Mouse (Mus musculus): ENCODE measurements at regions not wholly inside any gene's neighbourhood (a gene's known extent, or its start where the extent isn't known, plus 50 kb on each side); places are given as distances from the start of the nearest gene placed in this dataset.

GRCm38 (mm10) chr1:88623040-88623439, 79.0 kb downstream of the Arl4c start:
- H3K4me2 ChIP-seq: no peak overlapping the region
- H3K4me1 ChIP-seq: peaks cover 13% of the 10 kb centered on the region; the same call in 1 of the 2 replicates
- H3K9ac ChIP-seq: no peak overlapping the region
- no peaks in the 10 kb centered on the region for H3K9me3 ChIP-seq
- H3K4me3 ChIP-seq: no peak overlapping the region
- ATAC-seq (ENCODE audit: borderline replicate concordance, extremely low read depth, low FRiP score, low TSS enrichment): no peak
- 69% methylated on average over 10 of the region's 10 CpGs for WGBS
- H3K27ac ChIP-seq: no peak overlapping the region
- H3K27me3 ChIP-seq: no peaks in the 10 kb centered on the region
- H3K36me3 ChIP-seq: no peaks in the 10 kb centered on the region

DNA sequence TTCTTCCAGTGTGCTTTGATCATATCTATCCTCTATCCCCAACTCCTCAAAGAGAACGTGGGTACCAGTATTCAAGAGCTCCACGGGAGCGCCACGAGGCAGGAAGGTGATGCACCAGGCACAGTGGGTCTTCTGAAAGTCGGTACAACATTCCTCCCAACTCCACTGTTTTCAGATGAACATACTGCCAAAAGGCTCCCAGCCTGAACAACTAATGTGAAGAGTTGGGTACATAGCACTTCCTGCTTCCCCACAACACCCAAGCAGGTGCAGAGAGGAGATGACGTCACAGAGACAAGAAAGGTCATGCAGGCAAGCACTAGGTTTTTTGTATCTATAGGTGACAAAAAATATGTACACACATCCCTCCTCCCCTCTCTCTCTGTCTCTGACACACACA, 79.7 kb downstream of the Arl4c start:
- Histone ChIP-seq H3K4me3 (no peak overlapping the region), H3K4me1 (peaks cover 13% of the 10 kb centered on the region; the same call in 1 of the 2 replicates), H3K36me3 (no peaks in the 10 kb centered on the region), H3K27ac (no peak overlapping the region), H3K27me3 (no peaks in the 10 kb centered on the region), H3K9me3 (no peaks in the 10 kb centered on the region), H3K4me2 (no peak overlapping the region), H3K9ac (no peak overlapping the region)
- ATAC-seq (ENCODE audit: borderline replicate concordance, extremely low read depth, low FRiP score, low TSS enrichment): no peak
- 72% methylated on average over 6 of the region's 6 CpGs for WGBS

- H3K9ac ChIP-seq: no peak overlapping the region
- H3K27me3 ChIP-seq: no peaks in the 10 kb centered on the region
- no peaks in the 10 kb centered on the region for H3K9me3 ChIP-seq
- H3K36me3 ChIP-seq: no peaks in the 10 kb centered on the region
- H3K4me2 ChIP-seq: no peak overlapping the region
- H3K4me1 ChIP-seq: peaks cover 13% of the 10 kb centered on the region; the same call in 1 of the 2 replicates
- no peak for ATAC-seq (ENCODE audit: borderline replicate concordance, extremely low read depth, low FRiP score, low TSS enrichment)
- H3K4me3 ChIP-seq: no peak overlapping the region
- H3K27ac ChIP-seq: no peak overlapping the region
- 48% methylated on average over 2 of the region's 2 CpGs for WGBS
Observed at GRCm38 (mm10) chr1:88621214-88621613, 80.8 kb downstream of the Arl4c start.

DNA sequence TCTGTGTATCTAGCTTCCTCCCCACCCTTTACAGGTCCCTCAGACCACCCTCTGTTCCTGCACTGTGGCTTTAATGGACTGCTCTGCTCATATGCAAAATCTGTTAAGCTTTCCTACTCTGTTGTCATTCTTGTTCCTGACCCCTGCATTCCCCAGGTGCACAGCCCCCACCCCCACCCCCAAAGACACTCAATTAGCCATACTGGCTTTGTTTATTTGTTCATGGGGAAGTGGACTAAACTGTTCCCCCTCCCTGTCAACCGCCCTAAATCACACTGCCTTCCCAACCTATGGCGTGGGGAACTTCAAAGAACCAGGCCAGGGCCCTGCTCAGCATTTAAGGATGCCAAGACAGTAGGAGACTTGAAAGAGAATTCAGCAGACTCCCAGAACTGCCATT, 89.0 kb downstream of the Arl4c start:
- H3K4me1 ChIP-seq: 0 out of 2 replicates have a peak, but pooled peaks cover 12% of the 10 kb centered on the region
- H3K27me3 ChIP-seq: no peaks in the 10 kb centered on the region
- ATAC-seq (ENCODE audit: borderline replicate concordance, extremely low read depth, low FRiP score, low TSS enrichment): no peak
- H3K27ac ChIP-seq: no peak overlapping the region
- WGBS: 38% methylated on average over 2 of the region's 2 CpGs
- H3K9ac ChIP-seq: no peak overlapping the region
- no peaks in the 10 kb centered on the region for H3K36me3 ChIP-seq
- H3K9me3 ChIP-seq: no peaks in the 10 kb centered on the region
- no peak overlapping the region for H3K4me3 ChIP-seq
- no peak overlapping the region for H3K4me2 ChIP-seq

- H3K9ac ChIP-seq: no peak overlapping the region
- H3K4me1 ChIP-seq: 0 out of 2 replicates have a peak, but pooled peaks cover 12% of the 10 kb centered on the region
- no peak overlapping the region for H3K4me2 ChIP-seq
- no peak overlapping the region for H3K4me3 ChIP-seq
- no peak for ATAC-seq (ENCODE audit: borderline replicate concordance, extremely low read depth, low FRiP score, low TSS enrichment)
- H3K9me3 ChIP-seq: no peaks in the 10 kb centered on the region
- no peaks in the 10 kb centered on the region for H3K27me3 ChIP-seq
- no peak overlapping the region for H3K27ac ChIP-seq
- WGBS: 77% methylated on average over 5 of the region's 5 CpGs
- no peaks in the 10 kb centered on the region for H3K36me3 ChIP-seq
Observed at GRCm38 (mm10) chr1:88611241-88611640, 90.8 kb downstream of the Arl4c start.

- Histone ChIP-seq H3K4me1 (0 out of 2 replicates have a peak, but pooled peaks cover 12% of the 10 kb centered on the region), H3K27ac (no peak overlapping the region), H3K9me3 (no peaks in the 10 kb centered on the region), H3K36me3 (no peaks in the 10 kb centered on the region), H3K27me3 (no peaks in the 10 kb centered on the region), H3K9ac (no peak overlapping the region), H3K4me2 (no peak overlapping the region), H3K4me3 (no peak overlapping the region)
- WGBS: 81% methylated on average over 9 of the region's 9 CpGs
- ATAC-seq (ENCODE audit: borderline replicate concordance, extremely low read depth, low FRiP score, low TSS enrichment): no peak
Observed at GRCm38 (mm10) chr1:88610810-88611209, 91.2 kb downstream of the Arl4c start.

DNA sequence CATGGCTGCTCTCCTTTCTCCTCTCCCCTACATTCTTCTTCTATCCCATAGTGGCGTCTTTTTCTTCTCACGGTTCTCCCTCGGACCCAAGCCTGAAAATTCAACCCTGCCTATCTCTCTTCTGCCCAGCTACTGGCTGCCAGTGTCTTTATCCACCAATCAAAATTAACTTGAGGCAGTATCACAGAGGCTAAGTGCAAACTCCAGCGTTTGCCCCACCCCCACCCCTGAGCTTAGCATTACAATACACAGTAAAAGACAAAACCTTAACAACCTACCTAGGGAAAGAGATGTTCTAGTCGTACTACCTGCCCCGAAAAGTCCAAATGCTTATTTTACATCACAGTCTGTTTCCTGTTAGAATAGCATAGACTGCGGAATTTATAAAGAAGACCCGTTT, 93.2 kb downstream of the Arl4c start:
- Histone ChIP-seq H3K9ac (no peak overlapping the region), H3K27ac (peak overlapping the region; percentile 22; the same call in 1 of the 2 replicates)
- WGBS: 48% methylated on average over 8 of the region's 8 CpGs

DNA sequence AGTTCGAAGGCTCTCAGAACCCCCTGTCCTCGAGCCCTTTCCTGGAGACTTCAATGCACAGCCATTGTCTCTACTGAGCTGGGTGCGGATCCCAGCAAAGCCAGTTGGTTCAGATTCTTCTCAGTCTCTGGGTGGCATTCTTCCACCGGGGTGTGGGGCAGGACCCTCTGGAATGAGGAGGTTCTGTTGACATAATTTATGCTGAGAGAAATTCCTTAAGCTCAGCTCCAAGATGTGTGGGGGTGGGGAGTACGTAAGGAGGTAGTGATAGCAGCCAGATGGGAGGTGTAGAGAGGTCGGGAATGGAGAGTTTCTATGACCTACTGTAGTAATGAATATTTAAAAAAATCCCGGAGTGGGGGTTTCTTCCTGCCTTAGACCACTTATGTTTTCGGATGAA, 93.8 kb downstream of the Arl4c start:
- Histone ChIP-seq H3K9ac (no peak overlapping the region), H3K4me2 (no peak overlapping the region), H3K4me3 (no peak overlapping the region), H3K9me3 (no peaks in the 10 kb centered on the region), H3K27ac (peak overlapping the region; percentile 67), H3K36me3 (no peaks in the 10 kb centered on the region), H3K4me1 (peaks cover 14% of the 10 kb centered on the region; the same call in 1 of the 2 replicates), H3K27me3 (no peaks in the 10 kb centered on the region)
- peak; percentile 79 for ATAC-seq (ENCODE audit: borderline replicate concordance, extremely low read depth, low FRiP score, low TSS enrichment)
- WGBS: 29% methylated on average over 8 of the region's 8 CpGs

More for the DNA sequence above, 93.2 kb downstream of the Arl4c start:
- Histone ChIP-seq H3K4me1 (peaks cover 16% of the 10 kb centered on the region; the same call in 1 of the 2 replicates), H3K4me3 (no peak overlapping the region), H3K36me3 (no peaks in the 10 kb centered on the region), H3K4me2 (no peak overlapping the region), H3K9me3 (no peaks in the 10 kb centered on the region), H3K27me3 (no peaks in the 10 kb centered on the region)
- no peak for ATAC-seq (ENCODE audit: borderline replicate concordance, extremely low read depth, low FRiP score, low TSS enrichment)

GRCm38 (mm10) chr1:88605616-88606190, 95.8 kb upstream of the Glrp1 start:
- ATAC-seq (ENCODE audit: borderline replicate concordance, extremely low read depth, low FRiP score, low TSS enrichment): peak; percentile 77
- Histone ChIP-seq H3K27ac (peak overlapping the region; percentile 57), H3K4me1 (peaks cover 14% of the 10 kb centered on the region; the same call in 1 of the 2 replicates), H3K9ac (no peak overlapping the region), H3K9me3 (no peaks in the 10 kb centered on the region), H3K27me3 (no peaks in the 10 kb centered on the region), H3K4me2 (no peak overlapping the region), H3K4me3 (no peak overlapping the region), H3K36me3 (no peaks in the 10 kb centered on the region)
- WGBS: 25% methylated on average over 14 of the region's 14 CpGs

DNA sequence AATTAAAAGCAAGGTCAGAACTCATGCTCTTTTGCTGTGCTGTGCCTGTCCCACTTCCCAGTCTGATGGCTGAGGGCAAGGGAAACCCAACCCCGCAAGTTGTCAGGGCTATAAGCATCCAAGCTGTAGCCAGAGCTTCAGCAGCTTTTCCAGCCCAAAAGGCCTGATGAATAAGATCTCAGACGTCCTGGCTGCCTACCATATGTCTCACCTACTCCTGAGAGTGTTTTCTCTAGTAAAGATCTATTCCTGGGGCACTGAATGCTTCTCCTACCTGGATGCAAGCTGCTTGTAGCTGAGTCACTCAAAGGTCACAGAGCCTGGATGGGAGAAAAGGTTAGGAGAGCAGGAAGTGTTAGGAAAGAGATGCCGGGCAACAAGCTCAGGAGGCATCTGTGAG, 92.4 kb upstream of the Glrp1 start:
- no peak overlapping the region for H3K4me3 ChIP-seq
- H3K27me3 ChIP-seq: no peaks in the 10 kb centered on the region
- WGBS: 58% methylated on average over 3 of the region's 3 CpGs
- no peak overlapping the region for H3K9ac ChIP-seq
- no peaks in the 10 kb centered on the region for H3K36me3 ChIP-seq
- H3K9me3 ChIP-seq: no peaks in the 10 kb centered on the region
- H3K27ac ChIP-seq: no peak overlapping the region
- H3K4me1 ChIP-seq: peaks cover 7% of the 10 kb centered on the region; the same call in 1 of the 2 replicates
- no peak overlapping the region for H3K4me2 ChIP-seq
- ATAC-seq (ENCODE audit: borderline replicate concordance, extremely low read depth, low FRiP score, low TSS enrichment): no peak

DNA sequence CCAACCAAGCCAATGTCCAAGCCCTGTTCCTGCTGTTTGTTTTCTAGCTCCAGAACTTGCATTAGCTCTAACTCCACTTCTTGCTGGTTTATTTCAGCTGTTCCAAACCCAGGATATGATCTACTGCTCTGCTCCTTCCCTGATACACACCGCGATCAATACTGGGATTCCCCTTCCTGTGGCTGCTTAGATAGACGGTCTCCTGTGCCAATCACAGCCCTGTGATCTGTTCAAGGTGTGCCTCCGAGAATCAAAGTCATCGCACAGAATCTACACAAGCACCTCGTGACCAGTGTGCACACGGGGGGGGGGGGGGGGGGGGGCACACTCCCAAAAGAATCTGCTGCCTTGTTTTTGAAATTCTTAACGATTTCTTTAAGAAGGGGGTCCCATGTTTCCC, 91.9 kb upstream of the Glrp1 start:
- Histone ChIP-seq H3K4me2 (no peak overlapping the region), H3K27me3 (no peaks in the 10 kb centered on the region), H3K9me3 (no peaks in the 10 kb centered on the region), H3K4me1 (peaks cover 7% of the 10 kb centered on the region; the same call in 1 of the 2 replicates), H3K4me3 (no peak overlapping the region), H3K9ac (no peak overlapping the region), H3K27ac (no peak overlapping the region), H3K36me3 (no peaks in the 10 kb centered on the region)
- ATAC-seq (ENCODE audit: borderline replicate concordance, extremely low read depth, low FRiP score, low TSS enrichment): no peak
- 68% methylated on average over 8 of the region's 8 CpGs for WGBS

DNA sequence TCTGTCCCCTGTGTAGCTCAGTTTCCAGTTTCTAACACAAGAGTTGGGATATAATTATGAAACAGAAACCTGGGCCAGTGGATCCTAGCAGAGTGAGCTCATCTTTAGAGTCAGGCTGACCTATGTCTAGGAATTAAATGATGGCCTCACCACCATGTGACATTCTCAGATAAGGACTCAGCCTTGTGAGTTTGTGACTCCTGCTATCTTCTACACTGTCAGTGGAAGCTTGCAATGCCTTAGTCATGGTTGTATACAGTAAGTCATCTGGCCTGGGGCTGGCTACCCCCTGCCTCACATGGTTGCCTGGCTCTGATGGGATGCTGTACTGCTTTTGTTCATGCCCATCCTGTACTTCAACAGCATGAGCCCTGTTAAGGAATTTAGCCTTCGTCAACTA, 90.3 kb upstream of the Glrp1 start:
- WGBS: 88% methylated on average over 1 of the region's 1 CpGs
- peaks cover 7% of the 10 kb centered on the region; the same call in 1 of the 2 replicates for H3K4me1 ChIP-seq
- no peaks in the 10 kb centered on the region for H3K9me3 ChIP-seq
- no peak overlapping the region for H3K4me3 ChIP-seq
- no peak overlapping the region for H3K4me2 ChIP-seq
- H3K36me3 ChIP-seq: no peaks in the 10 kb centered on the region
- H3K9ac ChIP-seq: no peak overlapping the region
- H3K27ac ChIP-seq: no peak overlapping the region
- no peak for ATAC-seq (ENCODE audit: borderline replicate concordance, extremely low read depth, low FRiP score, low TSS enrichment)
- no peaks in the 10 kb centered on the region for H3K27me3 ChIP-seq

All from lung, embryonic 15.5 days (tissue).